Mouse (Mus musculus): ENCODE data around the gene Duoxa2.

Gene Duoxa2

GRCm38 (mm10) chr2:122298596-122299490, at the start of gene Duoxa2:
Gene Duoxa2, plus strand, starts transcription at chr2:122298900.
- DNase-seq = peak in 1 of 2 experiments; percentile 37

DNA sequence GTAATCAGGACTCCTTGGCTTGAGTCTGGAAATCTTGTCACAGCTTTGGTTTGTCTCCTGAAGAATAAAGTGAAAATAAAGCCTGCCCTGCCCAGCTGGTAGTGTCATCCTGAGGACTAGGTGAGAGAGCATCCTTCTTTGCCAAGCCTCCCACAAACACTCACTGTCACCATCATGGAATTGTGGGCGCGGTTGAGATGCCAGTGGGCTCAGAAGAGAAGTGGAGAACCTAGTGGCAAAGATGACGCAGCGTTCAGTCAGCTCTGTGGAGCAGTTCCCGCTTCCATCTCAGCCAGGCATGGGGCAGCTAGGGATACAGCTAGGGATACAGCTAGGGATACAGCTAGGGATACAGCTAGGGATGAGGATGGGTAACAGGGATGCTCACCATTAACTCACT, 42.7 kb upstream of the Duoxa2 start:
- no peak for DNase-seq

DNA sequence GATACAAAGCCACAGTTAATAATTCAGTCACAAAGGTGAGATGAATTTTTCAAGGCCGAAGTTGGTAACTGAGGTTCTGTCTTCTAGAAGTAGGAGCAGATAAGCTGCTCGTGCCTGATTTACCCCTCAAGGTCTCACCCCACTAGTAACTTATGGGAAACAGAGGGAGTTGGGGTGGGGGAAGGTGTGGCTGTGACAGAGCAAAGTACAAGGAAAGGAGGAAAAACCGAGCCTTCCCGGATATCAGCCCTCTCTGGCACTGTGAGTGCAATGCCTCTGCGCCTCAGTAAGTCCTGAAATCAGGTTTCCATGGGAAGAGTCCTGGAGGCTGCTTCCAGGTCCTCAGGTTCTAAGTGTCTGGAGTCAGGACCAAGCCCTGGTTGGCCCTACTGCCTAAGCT, 38.0 kb upstream of the Duoxa2 start:
- DNase-seq = no peak

GRCm38 (mm10) chr2:122264690-122265089, 34.0 kb upstream of the Duoxa2 start:
- no peak for DNase-seq

GRCm38 (mm10) chr2:122266407-122267193, 32.1 kb upstream of the Duoxa2 start:
- DNase-seq = no peak

- DNase-seq = no peak
Measured at GRCm38 (mm10) chr2:122278769-122279168, 19.9 kb upstream of the Duoxa2 start.

- DNase-seq = no peak
Measured at GRCm38 (mm10) chr2:122284091-122284490, 14.6 kb upstream of the Duoxa2 start.

- no peak for DNase-seq
Measured at GRCm38 (mm10) chr2:122286137-122286536, 12.6 kb upstream of the Duoxa2 start.

- no peak for DNase-seq
Measured at GRCm38 (mm10) chr2:122294916-122295315, 3.8 kb upstream of the Duoxa2 start.

DNA sequence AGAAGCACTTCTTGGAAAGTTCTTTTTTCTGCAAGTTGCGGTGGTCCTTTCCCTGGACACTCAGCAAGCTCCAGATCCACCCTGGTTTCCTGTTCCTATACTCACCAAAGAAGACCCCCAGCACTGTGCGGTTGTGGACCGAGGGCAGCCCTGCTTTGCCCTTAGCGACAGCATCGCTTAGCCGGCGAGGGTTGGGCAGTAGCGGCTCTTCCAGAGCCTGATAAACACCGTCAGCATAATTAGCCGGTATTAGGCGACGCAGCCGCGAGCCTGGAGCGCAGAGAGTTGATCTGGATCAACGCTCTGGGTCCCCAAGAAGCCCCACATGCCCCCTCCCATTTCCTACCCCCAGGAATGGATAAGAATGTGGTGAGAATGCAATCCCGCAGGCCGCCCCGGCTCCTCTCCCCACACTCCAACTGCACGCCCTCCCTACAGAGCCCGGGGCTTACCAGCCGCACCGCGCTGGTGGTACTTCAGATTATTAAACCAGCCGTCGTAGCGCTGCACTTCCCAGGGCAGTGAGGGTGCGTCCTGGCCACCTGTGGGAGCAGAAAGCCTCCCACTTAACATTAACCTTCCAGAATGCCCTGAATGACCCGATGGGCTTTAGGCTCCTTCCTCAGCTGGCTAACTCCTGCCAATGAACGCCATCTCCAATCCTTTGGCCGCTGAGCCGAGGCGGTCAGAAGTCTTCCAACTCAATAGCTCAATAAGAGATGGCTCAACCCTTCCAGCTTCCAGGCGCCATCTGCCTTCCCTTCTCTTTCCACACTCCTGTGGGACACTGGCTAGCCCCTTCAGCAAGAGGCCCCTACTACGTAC, 1.2 kb upstream of the Duoxa2 start:
- no peak for DNase-seq

- DNase-seq = no peak
Measured at GRCm38 (mm10) chr2:122298096-122298499, 602 bp upstream of the Duoxa2 start, which contains the start of gene Duox2. Gene Duox2, minus strand, starts transcription at chr2:122298449.

- DNase-seq = no peak
Measured at GRCm38 (mm10) chr2:122299911-122300655, 1.4 kb downstream of the Duoxa2 start.

DNA sequence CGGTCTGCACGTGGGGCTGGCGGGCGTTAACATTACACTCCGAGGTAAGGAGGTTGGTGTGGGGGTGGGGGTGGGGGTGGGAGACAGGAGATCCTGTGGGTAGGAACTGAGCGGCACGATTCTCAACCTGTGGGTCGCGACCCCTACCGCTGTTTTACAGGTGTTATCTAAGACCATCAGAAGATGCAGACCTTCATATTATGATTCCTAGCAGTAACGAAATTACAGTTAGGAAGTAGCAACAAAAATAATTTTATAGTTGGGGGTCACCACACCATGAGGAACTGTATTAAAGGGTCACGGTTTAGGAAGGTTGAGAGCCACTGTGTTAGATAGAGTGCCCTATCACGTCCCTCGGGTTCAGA, 1.9 kb downstream of the Duoxa2 start:
- no peak for DNase-seq

GRCm38 (mm10) chr2:122301081-122301920, 2.6 kb downstream of the Duoxa2 start:
- no peak for DNase-seq

DNA sequence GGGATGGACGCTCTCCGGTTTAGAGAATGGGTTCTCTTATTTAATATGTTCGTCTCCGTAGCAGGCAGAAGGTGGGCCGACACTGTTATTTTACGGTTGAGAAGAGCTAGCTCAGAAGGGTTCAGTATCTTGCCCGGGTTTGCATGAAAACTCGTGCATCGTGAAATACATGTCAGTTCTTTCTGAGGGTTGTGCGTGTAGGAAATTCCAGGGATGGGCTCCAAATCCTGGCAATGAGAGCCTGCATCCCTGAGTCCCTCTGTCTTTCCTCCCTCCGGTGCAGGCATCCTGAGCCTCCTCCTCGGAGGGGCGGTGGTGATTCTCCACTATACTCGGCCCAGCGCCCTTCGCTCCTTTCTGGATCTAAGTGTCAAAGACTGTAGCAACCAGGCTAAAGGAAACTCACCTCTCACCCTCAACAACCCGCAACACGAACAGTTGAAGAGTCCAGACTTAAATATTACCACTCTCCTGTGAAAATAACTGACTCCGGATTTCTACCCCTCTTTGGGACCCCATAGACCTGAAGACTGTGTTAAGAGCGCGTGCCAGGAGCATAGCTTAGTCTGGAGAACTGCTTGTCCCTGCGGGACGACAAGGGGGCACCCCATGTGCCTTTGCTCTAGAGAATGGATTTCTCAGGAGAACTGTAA, 3.3 kb downstream of the Duoxa2 start:
- DNase-seq = no peak

DNA sequence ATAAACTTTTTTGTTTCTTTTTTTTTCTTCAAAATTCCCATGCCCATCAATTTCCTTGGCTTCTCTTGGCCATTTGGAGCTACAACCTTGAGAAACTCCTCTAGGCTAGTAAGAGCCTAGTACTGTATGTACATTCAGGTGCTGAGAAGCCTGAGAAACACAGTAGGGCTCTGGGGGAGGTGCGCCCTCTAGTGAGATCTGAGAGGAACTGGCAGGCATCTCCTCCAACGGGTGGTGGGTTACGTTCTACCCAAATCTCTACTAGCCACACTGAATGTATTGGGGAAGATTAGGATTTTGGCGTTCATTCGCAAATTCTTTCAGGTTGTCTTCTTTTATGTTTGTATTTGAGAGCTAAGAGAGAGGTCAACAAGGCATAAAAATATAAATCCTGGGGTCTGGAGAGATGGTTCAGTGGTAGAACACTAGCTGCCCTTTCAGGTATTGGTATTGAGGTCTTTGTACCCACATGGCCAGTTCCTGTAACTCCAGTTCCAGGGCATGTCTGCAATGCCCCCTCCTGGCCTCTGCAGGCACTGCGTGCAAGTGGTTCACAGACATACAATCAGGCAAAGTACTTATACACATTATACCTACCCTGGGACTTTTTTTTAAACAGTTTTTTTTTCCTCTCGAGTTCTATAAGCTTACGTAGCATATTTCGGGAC, 4.0 kb downstream of the Duoxa2 start:
- DNase-seq = peak; percentile 38 to 50

- DNase-seq = no peak
Measured at GRCm38 (mm10) chr2:122304544-122304943, 5.8 kb downstream of the Duoxa2 start.

GRCm38 (mm10) chr2:122305097-122305892, 6.6 kb downstream of the Duoxa2 start:
- no peak for DNase-seq

GRCm38 (mm10) chr2:122306184-122306583, 7.5 kb downstream of the Duoxa2 start:
- no peak for DNase-seq

Data from thymus, adult 18-20 months (tissue).